Mouse (Mus musculus) midbrain, embryonic 14.5 days (tissue): ENCODE measurements at regions not wholly inside any gene's neighbourhood (a gene's known extent, or its start where the extent isn't known, plus 50 kb on each side); places are given as distances from the start of the nearest gene placed in this dataset.
A peak's percentile ranks its signal among the peaks of the same experiment; 100 is the strongest.

ENCODE experiments used
- ATAC-seq: fragments of 200-750 bp; cut with Nextera tagmentation; 2 replicates; pipeline ENCODE4 v1.8.0; 2017; ENCODE audit warnings: moderate number of reproducible peaks, moderate library complexity; ENCODE audit not compliant: low FRiP score, low TSS enrichment
- DNase-seq: peaks from one replicate; pipeline ENCODE4 v3.0.0-alpha.2; 2015
- H3K27ac ChIP-seq: fragments of 300-500 bp; sonication (generic); replicated peaks from 2 replicates; pipeline ENCODE4 v1.5.1; 2014; ENCODE audit warnings: mild to moderate bottlenecking, low read depth, low read length, moderate library complexity
- H3K27me3 ChIP-seq: fragments of 300-500 bp; sonication (generic); 2 replicates; pipeline ENCODE4 v1.6.1; 2014; ENCODE audit warnings: low read length, control low read depth, mixed read lengths; ENCODE audit not compliant: control insufficient read depth, insufficient read depth
- H3K36me3 ChIP-seq: fragments of 300-500 bp; sonication (generic); 2 replicates; pipeline ENCODE4 v1.6.1; 2014; ENCODE audit warnings: low read length, control low read depth; ENCODE audit not compliant: control insufficient read depth, insufficient read depth
- H3K4me1 ChIP-seq: fragments of 300-500 bp; sonication (generic); 2 replicates; pipeline ENCODE4 v1.6.1; 2014; ENCODE audit warnings: mild to moderate bottlenecking, antibody characterized with exemption, low read length, control low read depth; ENCODE audit not compliant: control insufficient read depth, insufficient read depth
- H3K4me2 ChIP-seq: fragments of 300-500 bp; sonication (generic); 2 replicates; pipeline ENCODE4 v1.6.1; 2014; ENCODE audit warnings: mild to moderate bottlenecking, low read length, moderate library complexity
- H3K4me3 ChIP-seq: fragments of 300-500 bp; sonication (generic); replicated peaks from 2 replicates; pipeline ENCODE4 v1.5.1; 2014; ENCODE audit warnings: low read depth, low read length
- H3K9ac ChIP-seq: fragments of 300-500 bp; sonication (generic); replicated peaks from 2 replicates; pipeline ENCODE4 v1.6.1; 2014; ENCODE audit warnings: mild to moderate bottlenecking, low read length, moderate library complexity
- H3K9me3 ChIP-seq: fragments of 300-500 bp; sonication (generic); 2 replicates; pipeline ENCODE4 v1.6.1; 2016; ENCODE audit warnings: low read length, control low read depth, mixed read lengths; ENCODE audit not compliant: control insufficient read depth
- WGBS: fragments of 180-500 bp; shearing (Covaris S2); extraction: QIAGEN DNeasy Blood & Tissue Kit; methylation state at CpG from one replicate; pipeline ENCODE4 v1.1.7; 2014; 5-methylcytosine and 5-hydroxymethylcytosine counted together

DNA sequence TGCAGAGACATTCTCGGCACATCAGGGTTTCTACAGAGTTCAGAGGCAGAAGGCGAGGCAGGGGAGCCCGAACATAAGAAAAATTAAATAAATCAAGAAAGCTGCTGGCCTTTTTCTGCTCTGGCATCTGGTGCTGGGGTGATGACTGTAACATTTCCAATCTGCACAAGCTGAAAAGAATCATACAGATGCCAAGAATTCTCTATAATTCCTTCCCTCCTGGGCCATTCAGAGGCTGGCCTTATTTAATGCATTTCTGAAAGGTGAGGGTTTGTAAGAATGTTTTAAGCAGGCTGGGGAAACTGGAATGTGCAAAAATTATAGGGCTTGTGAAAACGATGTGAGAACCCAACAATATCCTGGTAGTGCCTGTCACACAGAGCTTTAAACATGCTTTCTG, 556.2 kb upstream of the Ddx18 start:
- no peak for ATAC-seq
- Histone ChIP-seq H3K4me3 (no peak overlapping the region), H3K9me3 (no peaks in the 10 kb centered on the region), H3K4me2 (no peak overlapping the region), H3K36me3 (no peaks in the 10 kb centered on the region), H3K27ac (0 out of 2 replicates have a peak overlapping the region, but pooled peaks have one; percentile 13), H3K27me3 (no peaks in the 10 kb centered on the region), H3K9ac (no peak overlapping the region), H3K4me1 (no peaks in the 10 kb centered on the region)
- DNase-seq: peak; percentile 8
- 74% methylated on average over 4 of the region's 4 CpGs for WGBS

DNA sequence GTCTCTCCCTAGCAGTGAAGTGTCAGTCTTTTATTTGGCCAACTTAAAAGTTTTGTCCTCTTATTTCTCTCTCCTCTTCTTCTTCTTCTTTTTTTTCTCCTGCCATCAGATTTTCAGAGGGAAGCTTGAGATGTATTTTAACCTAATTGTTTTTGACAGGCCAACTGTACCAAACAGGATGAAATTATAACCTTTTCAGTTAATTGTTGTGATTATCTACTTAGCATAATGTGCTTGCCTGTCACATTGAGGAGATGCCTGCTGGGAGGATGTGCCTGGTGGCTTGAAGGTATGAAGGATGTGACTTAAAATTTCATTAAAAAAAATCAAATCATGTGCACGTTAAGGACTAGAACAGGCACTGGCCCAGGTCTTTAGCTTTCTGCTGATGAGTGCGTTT, 527.9 kb upstream of the Ddx18 start:
- WGBS: 75% methylated on average over 2 of the region's 2 CpGs
- no peak overlapping the region for H3K27ac ChIP-seq
- ATAC-seq (no peak), DNase-seq (no peak)
- no peaks in the 10 kb centered on the region for H3K4me1 ChIP-seq
- H3K9me3 ChIP-seq: no peaks in the 10 kb centered on the region
- no peak overlapping the region for H3K4me3 ChIP-seq
- H3K27me3 ChIP-seq: no peaks in the 10 kb centered on the region
- H3K36me3 ChIP-seq: no peaks in the 10 kb centered on the region
- no peak overlapping the region for H3K9ac ChIP-seq
- no peak overlapping the region for H3K4me2 ChIP-seq

DNA sequence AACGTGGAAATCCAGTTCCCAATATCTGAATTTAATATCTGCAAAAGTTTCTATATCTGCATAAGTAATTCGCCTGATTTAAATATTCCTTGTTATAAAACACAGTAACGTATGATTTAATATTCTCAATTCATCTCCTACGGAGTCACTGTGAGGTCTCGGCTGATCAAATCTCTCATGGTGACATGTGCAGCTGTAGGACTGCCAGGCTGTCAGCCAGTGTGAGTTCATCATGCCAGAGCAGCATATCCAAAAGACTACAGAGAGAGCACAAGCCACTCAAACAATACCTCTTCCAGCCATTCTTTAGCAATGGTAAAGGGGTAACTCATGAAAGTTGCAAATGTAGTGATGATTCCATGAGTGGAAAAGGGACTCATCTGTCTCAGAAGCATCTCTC, 514.7 kb upstream of the Ddx18 start:
- Histone ChIP-seq H3K4me3 (no peak overlapping the region), H3K9me3 (no peaks in the 10 kb centered on the region), H3K27ac (no peak overlapping the region), H3K4me1 (no peaks in the 10 kb centered on the region), H3K9ac (no peak overlapping the region), H3K36me3 (no peaks in the 10 kb centered on the region), H3K4me2 (no peak overlapping the region), H3K27me3 (no peaks in the 10 kb centered on the region)
- WGBS: 77% methylated on average over 5 of the region's 5 CpGs
- ATAC-seq (no peak), DNase-seq (peak; percentile 1)

GRCm38 (mm10) chr1:122076085-122076484, 508.3 kb upstream of the Ddx18 start:
- no peak overlapping the region for H3K27ac ChIP-seq
- no peaks in the 10 kb centered on the region for H3K27me3 ChIP-seq
- WGBS: 82% methylated on average over 5 of the region's 5 CpGs
- no peak overlapping the region for H3K9ac ChIP-seq
- H3K4me2 ChIP-seq: no peak overlapping the region
- no peak overlapping the region for H3K4me3 ChIP-seq
- no peaks in the 10 kb centered on the region for H3K9me3 ChIP-seq
- no peaks in the 10 kb centered on the region for H3K4me1 ChIP-seq
- no peak for ATAC-seq
- no peaks in the 10 kb centered on the region for H3K36me3 ChIP-seq
- DNase-seq: no peak

GRCm38 (mm10) chr1:122055146-122055545, 487.4 kb upstream of the Ddx18 start:
- WGBS: 79% methylated on average over 1 of the region's 1 CpGs
- ATAC-seq: no peak
- no peak overlapping the region for H3K27ac ChIP-seq
- H3K4me3 ChIP-seq: no peak overlapping the region
- H3K36me3 ChIP-seq: no peaks in the 10 kb centered on the region
- H3K4me2 ChIP-seq: no peak overlapping the region
- no peaks in the 10 kb centered on the region for H3K9me3 ChIP-seq
- no peaks in the 10 kb centered on the region for H3K27me3 ChIP-seq
- no peaks in the 10 kb centered on the region for H3K4me1 ChIP-seq
- no peak overlapping the region for H3K9ac ChIP-seq
- DNase-seq: peak; percentile 33

DNA sequence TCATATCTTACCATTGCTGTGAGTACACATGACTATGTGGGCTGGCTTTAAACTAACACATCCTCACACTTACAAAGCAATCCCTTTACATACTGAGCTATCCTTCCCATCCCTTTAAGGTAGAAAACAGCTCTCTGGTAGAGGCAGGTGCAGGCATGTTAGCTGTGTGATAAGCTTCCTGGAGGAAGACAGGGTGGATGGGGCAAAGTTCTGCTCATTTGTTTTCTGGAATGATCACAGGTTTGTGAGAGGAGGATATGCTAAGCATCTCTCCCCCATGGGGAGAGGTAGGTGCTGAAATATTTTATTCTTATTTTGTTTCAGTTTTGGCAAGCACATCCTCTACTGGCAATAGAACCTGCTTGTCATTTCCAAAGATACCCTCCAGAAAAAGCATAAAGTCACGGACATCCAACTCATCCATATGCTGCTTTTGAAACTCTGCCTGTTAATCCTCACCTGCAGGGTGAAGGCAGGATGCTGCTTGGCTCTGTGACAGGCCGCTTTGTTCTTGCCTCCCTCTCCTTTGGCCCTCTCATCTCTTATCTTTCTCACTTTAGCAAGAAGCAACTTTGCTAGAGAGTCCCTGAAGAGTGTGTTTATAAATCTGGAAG, 480.4 kb upstream of the Ddx18 start:
- Histone ChIP-seq H3K27me3 (no peaks in the 10 kb centered on the region), H3K4me1 (no peaks in the 10 kb centered on the region), H3K4me2 (no peak overlapping the region), H3K4me3 (no peak overlapping the region), H3K9ac (no peak overlapping the region), H3K27ac (no peak overlapping the region), H3K9me3 (no peaks in the 10 kb centered on the region), H3K36me3 (no peaks in the 10 kb centered on the region)
- WGBS: 79% methylated on average over 2 of the region's 2 CpGs
- ATAC-seq: no peak
- DNase-seq: no peak

DNA sequence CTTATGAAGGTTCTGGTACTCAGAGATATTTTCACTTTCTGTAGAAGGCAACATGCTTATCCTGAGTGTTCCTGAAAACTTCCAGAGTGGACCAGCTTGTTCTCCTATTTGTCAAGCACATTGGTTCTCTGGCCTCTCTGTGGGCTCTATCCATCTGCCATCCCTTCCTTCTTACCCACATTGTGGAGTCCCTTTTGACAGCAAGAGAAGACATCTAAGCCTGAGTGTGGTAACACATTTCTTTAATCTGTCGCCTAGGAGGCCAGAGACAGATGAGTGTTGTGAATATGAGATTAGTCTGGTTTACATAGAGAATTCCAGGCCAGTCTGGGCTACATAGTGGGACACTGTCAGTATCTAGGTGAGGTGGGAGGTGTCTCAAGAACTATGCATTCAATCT, 476.1 kb upstream of the Ddx18 start:
- WGBS: 72% methylated on average over 1 of the region's 1 CpGs
- H3K27me3 ChIP-seq: no peaks in the 10 kb centered on the region
- no peak overlapping the region for H3K27ac ChIP-seq
- ATAC-seq: no peak
- H3K9ac ChIP-seq: no peak overlapping the region
- no peaks in the 10 kb centered on the region for H3K9me3 ChIP-seq
- H3K36me3 ChIP-seq: no peaks in the 10 kb centered on the region
- no peak overlapping the region for H3K4me3 ChIP-seq
- H3K4me2 ChIP-seq: no peak overlapping the region
- no peaks in the 10 kb centered on the region for H3K4me1 ChIP-seq
- DNase-seq: no peak

DNA sequence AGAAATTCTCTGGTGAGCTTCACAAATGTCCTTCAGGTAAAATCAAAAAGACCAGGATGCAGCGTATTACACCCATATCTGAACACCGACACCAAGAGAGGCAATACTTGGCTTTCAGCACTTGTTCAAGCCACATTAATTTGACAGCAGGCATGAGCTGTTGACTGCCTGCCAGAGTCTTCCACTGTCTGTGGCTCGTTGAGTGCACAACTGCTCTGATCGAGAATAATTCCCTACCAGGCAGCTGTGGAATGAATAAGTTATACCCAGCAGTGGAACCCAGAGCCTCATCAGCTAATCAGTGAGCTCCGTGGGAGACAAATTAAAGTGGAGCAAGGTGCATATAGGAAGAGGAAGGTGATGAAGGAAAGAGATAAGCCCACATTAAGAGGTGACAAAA, 475.3 kb upstream of the Ddx18 start:
- H3K4me2 ChIP-seq: no peak overlapping the region
- no peaks in the 10 kb centered on the region for H3K4me1 ChIP-seq
- DNase-seq (peak; percentile 19), ATAC-seq (no peak)
- H3K36me3 ChIP-seq: no peaks in the 10 kb centered on the region
- no peaks in the 10 kb centered on the region for H3K27me3 ChIP-seq
- no peaks in the 10 kb centered on the region for H3K9me3 ChIP-seq
- no peak overlapping the region for H3K27ac ChIP-seq
- no peak overlapping the region for H3K4me3 ChIP-seq
- H3K9ac ChIP-seq: no peak overlapping the region
- WGBS: 80% methylated on average over 5 of the region's 5 CpGs

- no peaks in the 10 kb centered on the region for H3K9me3 ChIP-seq
- no peak overlapping the region for H3K27ac ChIP-seq
- no peak for DNase-seq
- H3K9ac ChIP-seq: no peak overlapping the region
- no peak for ATAC-seq
- no peaks in the 10 kb centered on the region for H3K27me3 ChIP-seq
- no peaks in the 10 kb centered on the region for H3K36me3 ChIP-seq
- H3K4me3 ChIP-seq: no peak overlapping the region
- WGBS: 83% methylated on average over 2 of the region's 2 CpGs
- no peaks in the 10 kb centered on the region for H3K4me1 ChIP-seq
- H3K4me2 ChIP-seq: no peak overlapping the region
Observed at GRCm38 (mm10) chr1:122007749-122008148, 440.0 kb upstream of the Ddx18 start.
